Mouse (Mus musculus) liver, embryonic 15.5 days (tissue): ENCODE data around the gene Gm49387. TPM values are rescaled to one million over a fixed set of nuclear protein-coding genes. Genes with fewer than 3 reads are reported as not detected.

Source experiments
- ATAC-seq: fragments of 200-750 bp; cut with Nextera tagmentation; 2 replicates; pipeline ENCODE4 v1.8.0; 2017; ENCODE audit warnings: moderate number of reproducible peaks, mild to moderate bottlenecking, moderate library complexity; ENCODE audit not compliant: insufficient read depth
- H3K27ac ChIP-seq: fragments of 300-500 bp; sonication (generic); replicated peaks from 2 replicates; pipeline ENCODE4 v1.5.1; 2015; ENCODE audit warnings: mild to moderate bottlenecking, inconsistent platforms
- H3K27me3 ChIP-seq: fragments of 300-500 bp; sonication (generic); 2 replicates; pipeline ENCODE4 v1.6.1; 2015; ENCODE audit warnings: mild to moderate bottlenecking, inconsistent platforms
- H3K36me3 ChIP-seq: fragments of 300-500 bp; sonication (generic); replicated peaks from 2 replicates; pipeline ENCODE4 v1.6.1; 2015; ENCODE audit warnings: moderate library complexity, mild to moderate bottlenecking, inconsistent platforms
- H3K4me1 ChIP-seq: fragments of 300-500 bp; sonication (generic); replicated peaks from 2 replicates; pipeline ENCODE4 v1.6.1; 2015; ENCODE audit warnings: inconsistent platforms
- H3K4me2 ChIP-seq: fragments of 300-500 bp; sonication (generic); 2 replicates; pipeline ENCODE4 v1.6.1; 2015; ENCODE audit warnings: moderate library complexity, mild to moderate bottlenecking, inconsistent platforms
- H3K4me3 ChIP-seq: fragments of 300-500 bp; sonication (generic); replicated peaks from 2 replicates; pipeline ENCODE4 v1.5.1; 2015; ENCODE audit warnings: mild to moderate bottlenecking, inconsistent platforms
- H3K9ac ChIP-seq: fragments of 300-500 bp; sonication (generic); 2 replicates; pipeline ENCODE4 v1.6.1; 2015; ENCODE audit warnings: moderate library complexity, mild to moderate bottlenecking, inconsistent platforms
- H3K9me3 ChIP-seq: fragments of 300-500 bp; sonication (generic); replicated peaks from 2 replicates; pipeline ENCODE4 v1.6.1; 2016; ENCODE audit warnings: inconsistent platforms
- WGBS: fragments of 180-500 bp; shearing (Covaris S2); methylation state at CpG from one replicate; pipeline ENCODE4 v1.1.7; 2015; ENCODE audit warnings: mixed read lengths; ENCODE audit not compliant: insufficient replicate concordance; 5-methylcytosine and 5-hydroxymethylcytosine counted together
- polyA plus RNA-seq: library from polyadenylated mRNA; unstranded; fragments of >200 nt; fragmentation: Nextera tagmentation; extraction: Ambion mirVana; gene quantifications from 2 replicates; pipeline ENCODE4 v1.2.1, GENCODE M21; 2015

The Gm49387 gene
- polyA plus RNA-seq, 1 experiment from 2014 or later = 3.6 TPM

- 10% methylated on average over 44 of the region's 44 CpGs for WGBS
- peaks cover 53% of the 10 kb centered on the region for H3K4me1 ChIP-seq
- H3K4me2 ChIP-seq = peak overlapping the region; percentile 64
- H3K27me3 ChIP-seq = peaks cover 13% of the 10 kb centered on the region
- peak; percentile 54 for ATAC-seq
- peak overlapping the region; percentile 54 for H3K4me3 ChIP-seq
- H3K36me3 ChIP-seq = peaks cover 4% of the 10 kb centered on the region
- H3K27ac ChIP-seq = peak overlapping the region; percentile 63
- peak overlapping the region; percentile 5; the same call in 1 of the 2 replicates for H3K9ac ChIP-seq
- H3K9me3 ChIP-seq = no peaks in the 10 kb centered on the region
These were observed 21.2 kb upstream of the Gm49387 start for GRCm38 (mm10) chr14:31661671-31662554.

GRCm38 (mm10) chr14:31660312-31661093 lies 19.8 kb upstream of the Gm49387 start:
- Histone ChIP-seq H3K27ac (no peak overlapping the region), H3K9me3 (no peaks in the 10 kb centered on the region), H3K27me3 (peaks cover 13% of the 10 kb centered on the region), H3K4me2 (no peak overlapping the region), H3K4me1 (peaks cover 55% of the 10 kb centered on the region), H3K9ac (no peak overlapping the region), H3K36me3 (no peaks in the 10 kb centered on the region), H3K4me3 (no peak overlapping the region)
- ATAC-seq = no peak
- 71% methylated on average over 7 of the region's 7 CpGs for WGBS

- no peak overlapping the region for H3K27ac ChIP-seq
- ATAC-seq = no peak
- WGBS = 52% methylated on average over 10 of the region's 10 CpGs
These were observed 19.0 kb upstream of the Gm49387 start for GRCm38 (mm10) chr14:31659501-31660181.

DNA sequence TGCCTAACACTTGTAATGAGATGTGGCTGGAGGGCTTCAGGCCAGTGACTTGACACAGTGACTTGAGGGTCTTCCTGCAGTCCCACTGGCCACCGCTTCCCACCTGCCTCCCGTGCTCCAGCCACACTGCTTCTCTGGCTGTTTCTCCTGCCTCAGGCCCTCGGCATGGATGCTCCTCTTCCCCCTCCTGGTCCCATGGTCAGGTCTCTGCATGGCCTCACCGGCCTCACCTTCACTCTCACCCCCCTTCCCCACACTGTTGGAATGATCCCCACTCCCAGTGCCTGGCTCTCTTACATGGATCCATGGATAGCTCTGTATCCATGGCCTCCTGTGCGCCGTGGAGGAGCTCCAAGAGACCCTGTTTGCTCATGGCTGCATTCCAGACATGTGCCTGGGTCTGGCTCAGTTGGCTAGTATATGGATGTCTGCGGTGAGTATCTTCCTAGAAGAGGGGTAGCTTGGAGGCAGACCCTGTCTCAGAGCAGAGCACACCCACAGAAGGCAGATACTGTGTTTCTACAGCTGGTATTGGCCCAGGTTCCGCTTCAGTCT lies 17.5 kb upstream of the Gm49387 start:
- H3K4me1 ChIP-seq = peaks cover 42% of the 10 kb centered on the region
- 86% methylated on average over 8 of the region's 8 CpGs for WGBS
- no peak overlapping the region for H3K27ac ChIP-seq
- no peaks in the 10 kb centered on the region for H3K9me3 ChIP-seq
- H3K27me3 ChIP-seq = peaks cover 13% of the 10 kb centered on the region
- no peak overlapping the region for H3K9ac ChIP-seq
- no peaks in the 10 kb centered on the region for H3K36me3 ChIP-seq
- no peak for ATAC-seq
- no peak overlapping the region for H3K4me2 ChIP-seq
- H3K4me3 ChIP-seq = no peak overlapping the region

More at GRCm38 (mm10) chr14:31659501-31660181, 19.0 kb upstream of the Gm49387 start:
- no peaks in the 10 kb centered on the region for H3K36me3 ChIP-seq
- H3K4me2 ChIP-seq = no peak overlapping the region
- peaks cover 47% of the 10 kb centered on the region for H3K4me1 ChIP-seq
- H3K9me3 ChIP-seq = no peaks in the 10 kb centered on the region
- H3K27me3 ChIP-seq = peaks cover 13% of the 10 kb centered on the region
- no peak overlapping the region for H3K9ac ChIP-seq
- no peak overlapping the region for H3K4me3 ChIP-seq

GRCm38 (mm10) chr14:31656857-31657645 lies 16.4 kb upstream of the Gm49387 start:
- ATAC-seq = no peak
- Histone ChIP-seq H3K4me1 (peaks cover 39% of the 10 kb centered on the region), H3K36me3 (no peaks in the 10 kb centered on the region), H3K4me2 (no peak overlapping the region), H3K9ac (no peak overlapping the region), H3K27me3 (peaks cover 9% of the 10 kb centered on the region), H3K4me3 (no peak overlapping the region), H3K27ac (no peak overlapping the region), H3K9me3 (no peaks in the 10 kb centered on the region)
- 39% methylated on average over 5 of the region's 5 CpGs for WGBS

DNA sequence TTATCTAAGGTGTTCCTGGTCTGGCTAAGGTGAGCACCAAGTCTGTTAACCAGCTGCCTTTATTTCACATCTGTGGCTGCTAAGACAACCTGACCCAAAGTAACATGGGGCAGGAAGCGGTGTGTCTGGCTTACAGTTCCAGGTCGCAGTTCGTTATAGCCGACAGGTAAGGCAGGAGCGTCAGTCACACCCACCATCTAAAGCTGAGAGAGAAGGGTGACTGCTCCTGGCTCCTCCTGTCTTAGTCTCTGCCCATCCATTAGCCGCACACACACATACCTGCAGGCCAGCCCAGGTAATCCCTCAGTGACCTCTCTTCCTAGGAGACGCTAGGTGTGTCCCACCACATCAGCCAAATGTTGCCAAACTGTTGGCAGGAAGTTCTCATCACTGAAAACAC lies 15.7 kb upstream of the Gm49387 start:
- Histone ChIP-seq H3K9me3 (no peaks in the 10 kb centered on the region), H3K4me2 (no peak overlapping the region), H3K4me1 (peaks cover 35% of the 10 kb centered on the region), H3K36me3 (no peaks in the 10 kb centered on the region), H3K27me3 (peaks cover 3% of the 10 kb centered on the region; the same call in 1 of the 2 replicates), H3K27ac (no peak overlapping the region), H3K9ac (no peak overlapping the region), H3K4me3 (no peak overlapping the region)
- 66% methylated on average over 7 of the region's 7 CpGs for WGBS
- ATAC-seq = no peak

DNA sequence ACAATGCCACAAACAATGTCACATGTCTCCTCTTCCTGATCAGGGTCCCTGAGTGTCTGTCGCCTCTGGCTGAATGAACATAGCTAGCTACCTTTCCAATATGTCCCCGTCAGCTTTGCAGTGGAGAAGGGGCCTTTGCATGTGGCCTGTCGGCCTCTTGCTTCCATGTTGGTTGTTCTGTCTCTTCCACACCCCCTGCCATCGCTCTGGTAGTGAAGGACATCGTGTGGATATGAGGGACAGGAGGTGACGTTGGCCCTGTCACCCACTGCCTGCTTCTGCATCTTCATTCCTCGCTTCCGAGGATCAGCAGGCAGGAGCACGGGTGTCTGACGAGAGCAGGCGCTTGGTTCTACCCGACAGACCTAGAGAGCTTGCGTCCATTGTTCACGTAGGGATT lies 14.7 kb upstream of the Gm49387 start:
- no peaks in the 10 kb centered on the region for H3K9me3 ChIP-seq
- no peak overlapping the region for H3K4me3 ChIP-seq
- 80% methylated on average over 14 of the region's 14 CpGs for WGBS
- peaks cover 35% of the 10 kb centered on the region for H3K4me1 ChIP-seq
- H3K36me3 ChIP-seq = no peaks in the 10 kb centered on the region
- no peak overlapping the region for H3K4me2 ChIP-seq
- no peak for ATAC-seq
- H3K27me3 ChIP-seq = no peaks in the 10 kb centered on the region
- H3K27ac ChIP-seq = no peak overlapping the region
- no peak overlapping the region for H3K9ac ChIP-seq

DNA sequence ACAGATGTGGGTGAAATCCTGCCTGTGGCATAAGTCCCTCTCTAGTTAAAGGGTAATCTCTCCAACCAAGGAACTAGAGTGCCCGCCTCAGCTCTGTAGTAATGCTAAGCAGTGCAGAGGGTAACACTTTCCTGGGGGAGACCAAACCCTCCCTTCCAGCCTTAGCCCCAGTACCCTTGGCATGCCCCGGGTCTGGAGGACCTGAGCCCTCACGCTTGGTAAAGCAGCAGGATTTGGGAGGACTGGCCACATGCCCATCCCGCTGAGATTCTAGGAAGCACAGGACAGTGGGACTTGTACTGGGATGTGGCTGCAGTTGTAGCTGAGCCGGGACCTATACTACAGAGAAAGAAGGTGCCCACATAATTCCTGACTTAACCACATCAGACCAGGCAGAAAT lies 14.1 kb upstream of the Gm49387 start:
- Histone ChIP-seq H3K4me3 (no peak overlapping the region), H3K9me3 (no peaks in the 10 kb centered on the region), H3K27ac (no peak overlapping the region), H3K9ac (no peak overlapping the region), H3K36me3 (no peaks in the 10 kb centered on the region), H3K4me2 (no peak overlapping the region), H3K4me1 (peaks cover 35% of the 10 kb centered on the region), H3K27me3 (no peaks in the 10 kb centered on the region)
- no peak for ATAC-seq
- 81% methylated on average over 5 of the region's 5 CpGs for WGBS

- ATAC-seq = peak; percentile 61
- H3K27me3 ChIP-seq = no peaks in the 10 kb centered on the region
- H3K4me2 ChIP-seq = no peak overlapping the region
- no peaks in the 10 kb centered on the region for H3K9me3 ChIP-seq
- H3K4me3 ChIP-seq = no peak overlapping the region
- peaks cover 29% of the 10 kb centered on the region for H3K4me1 ChIP-seq
- no peaks in the 10 kb centered on the region for H3K36me3 ChIP-seq
- 47% methylated on average over 14 of the region's 14 CpGs for WGBS
- H3K27ac ChIP-seq = no peak overlapping the region
- 0 out of 2 replicates have a peak overlapping the region, but pooled peaks have one; percentile 31 for H3K9ac ChIP-seq
These were observed 12.6 kb upstream of the Gm49387 start for GRCm38 (mm10) chr14:31653101-31653875.
